Mouse (Mus musculus) liver, postnatal 0 days (tissue): ENCODE measurements around the gene Commd7. TPM values are rescaled to one million over a fixed set of nuclear protein-coding genes. Genes with fewer than 3 reads are reported as not detected.

Source experiments
- ATAC-seq: fragments of 200-750 bp; cut with Nextera tagmentation; 2 replicates; pipeline ENCODE4 v1.8.0; 2017; ENCODE audit warnings: mild to moderate bottlenecking, moderate library complexity
- DNase-seq: peaks from one replicate; pipeline ENCODE4 v3.0.0-alpha.2; 2016
- H3K27ac ChIP-seq: fragments of 300-500 bp; sonication (generic); 2 replicates; pipeline ENCODE4 v1.5.1; 2014; ENCODE audit warnings: antibody characterized with exemption, moderate library complexity, mild to moderate bottlenecking, low read depth
- H3K27me3 ChIP-seq: fragments of 300-500 bp; sonication (generic); 2 replicates; pipeline ENCODE4 v1.6.1; 2014; ENCODE audit warnings: low read length, control low read depth, mixed read lengths; ENCODE audit not compliant: insufficient read depth
- H3K36me3 ChIP-seq: fragments of 300-500 bp; sonication (generic); replicated peaks from 2 replicates; pipeline ENCODE4 v1.6.1; 2014; ENCODE audit warnings: mild to moderate bottlenecking, control low read depth, low read length, moderate library complexity, mixed read lengths; ENCODE audit not compliant: insufficient read depth
- H3K4me1 ChIP-seq: fragments of 300-500 bp; sonication (generic); 2 replicates; pipeline ENCODE4 v1.6.1; 2014; ENCODE audit warnings: antibody characterized with exemption, mild to moderate bottlenecking, control low read depth; ENCODE audit not compliant: insufficient read depth
- H3K4me2 ChIP-seq: fragments of 300-500 bp; sonication (generic); 2 replicates; pipeline ENCODE4 v1.6.1; 2014; ENCODE audit warnings: low read depth, mild to moderate bottlenecking, low read length, moderate library complexity, mixed read lengths
- H3K4me3 ChIP-seq: fragments of 300-500 bp; sonication (generic); 2 replicates; pipeline ENCODE4 v1.5.1; 2014; ENCODE audit warnings: low read depth, low read length
- H3K9ac ChIP-seq: fragments of 300-500 bp; sonication (generic); replicated peaks from 2 replicates; pipeline ENCODE4 v1.6.1; 2014; ENCODE audit warnings: mild to moderate bottlenecking, moderate library complexity
- H3K9me3 ChIP-seq: fragments of 300-500 bp; sonication (generic); 2 replicates; pipeline ENCODE4 v1.6.1; 2016; ENCODE audit warnings: mild to moderate bottlenecking, control low read depth, low read length, mixed read lengths
- CTCF ChIP-seq: sonication (generic); IDR thresholded peaks from 2 replicates; pipeline ENCODE4 v1.5.1; 2016; ENCODE audit warnings: antibody characterized with exemption, low read depth
- EP300 ChIP-seq: IDR thresholded peaks from 2 replicates; pipeline ENCODE4 v1.6.1; 2016; ENCODE audit warnings: antibody characterized with exemption, low read depth, mild to moderate bottlenecking
- WGBS: fragments of 180-500 bp; shearing (Covaris S2); extraction: QIAGEN DNeasy Blood & Tissue Kit; methylation state at CpG from one replicate; pipeline ENCODE4 v1.1.7; 2014; ENCODE audit not compliant: insufficient replicate concordance; 5-methylcytosine and 5-hydroxymethylcytosine counted together
- polyA plus RNA-seq: library from polyadenylated mRNA; unstranded; fragments of >200 nt; fragmentation: Nextera tagmentation; extraction: Ambion mirVana; gene quantifications from 2 replicates; pipeline ENCODE4 v1.2.1, GENCODE M21; 2015

Gene Commd7
- polyA plus RNA-seq, 1 experiment from 2014 or later, result 32.9 TPM

- WGBS, result 85% methylated on average over 3 of the region's 3 CpGs
- peaks cover 20% of the 10 kb centered on the region for H3K4me1 ChIP-seq
Measured at GRCm38 (mm10) chr2:153580042-153580441, 52.5 kb downstream of the Commd7 start.

GRCm38 (mm10) chr2:153577122-153577521 lies 55.5 kb downstream of the Commd7 start:
- H3K4me2 ChIP-seq, result no peak overlapping the region
- H3K27me3 ChIP-seq, result no peaks in the 10 kb centered on the region
- no peaks in the 10 kb centered on the region for H3K9me3 ChIP-seq
- WGBS, result 54% methylated on average over 4 of the region's 4 CpGs
- H3K4me1 ChIP-seq, result peaks cover 4% of the 10 kb centered on the region; the same call in 1 of the 2 replicates
- no peak overlapping the region for H3K27ac ChIP-seq
- ATAC-seq (peak; percentile 69), DNase-seq (no peak)
- no peak overlapping the region for H3K4me3 ChIP-seq
- H3K36me3 ChIP-seq, result no peaks in the 10 kb centered on the region
- no peak overlapping the region for H3K9ac ChIP-seq
- TF ChIP-seq EP300 (no peak), CTCF (no peak)

More at GRCm38 (mm10) chr2:153580042-153580441, 52.5 kb downstream of the Commd7 start:
- no peak overlapping the region for H3K27ac ChIP-seq
- DNase-seq, result no peak
- H3K9ac ChIP-seq, result no peak overlapping the region
- no peak overlapping the region for H3K4me2 ChIP-seq
- H3K4me3 ChIP-seq, result no peak overlapping the region
- no peaks in the 10 kb centered on the region for H3K9me3 ChIP-seq
- no peak for ATAC-seq
- no peaks in the 10 kb centered on the region for H3K27me3 ChIP-seq
- H3K36me3 ChIP-seq, result no peaks in the 10 kb centered on the region
- TF ChIP-seq CTCF (no peak), EP300 (no peak)

GRCm38 (mm10) chr2:153576150-153576549 lies 56.4 kb downstream of the Commd7 start:
- H3K9me3 ChIP-seq, result no peaks in the 10 kb centered on the region
- 49% methylated on average over 3 of the region's 3 CpGs for WGBS
- H3K27me3 ChIP-seq, result no peaks in the 10 kb centered on the region
- peaks cover 3% of the 10 kb centered on the region; the same call in 1 of the 2 replicates for H3K4me1 ChIP-seq
- TF ChIP-seq CTCF (no peak), EP300 (no peak)
- no peak overlapping the region for H3K4me3 ChIP-seq
- no peak for DNase-seq
- no peak overlapping the region for H3K9ac ChIP-seq
- H3K27ac ChIP-seq, result no peak overlapping the region
- no peak overlapping the region for H3K4me2 ChIP-seq
- H3K36me3 ChIP-seq, result no peaks in the 10 kb centered on the region
- ATAC-seq, result peak; percentile 53

- TF ChIP-seq CTCF, result no peak
- DNase-seq (no peak), ATAC-seq (no peak)
- Histone ChIP-seq H3K4me1 (no peaks in the 10 kb centered on the region; the same call in 1 of the 2 replicates), H3K27me3 (no peaks in the 10 kb centered on the region), H3K27ac (no peak overlapping the region), H3K4me2 (no peak overlapping the region), H3K4me3 (no peak overlapping the region), H3K9ac (no peak overlapping the region), H3K36me3 (no peaks in the 10 kb centered on the region), H3K9me3 (no peaks in the 10 kb centered on the region)
- 73% methylated on average over 6 of the region's 6 CpGs for WGBS
Measured at GRCm38 (mm10) chr2:153575554-153575953, 57.0 kb downstream of the Commd7 start.

DNA sequence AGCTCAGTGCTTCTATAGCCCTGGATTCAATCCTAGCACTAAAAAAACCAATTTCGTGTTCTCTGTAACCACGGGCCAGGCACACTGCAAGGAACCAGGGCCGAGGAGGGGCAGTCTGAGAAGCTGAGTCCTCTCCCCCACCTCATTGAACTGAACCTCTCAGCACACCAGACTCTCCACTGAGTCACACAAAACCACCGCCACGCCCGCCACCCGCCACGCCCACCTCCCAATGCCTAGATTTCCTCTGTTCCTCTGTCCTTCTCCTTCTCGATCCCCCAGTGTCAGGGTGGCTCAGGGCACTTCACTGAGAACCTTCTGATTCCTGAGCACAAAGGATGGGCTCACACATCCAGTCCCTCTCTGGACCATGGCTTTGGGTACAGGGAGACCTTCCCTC lies 59.5 kb downstream of the Commd7 start:
- H3K9me3 ChIP-seq, result no peaks in the 10 kb centered on the region
- H3K27me3 ChIP-seq, result no peaks in the 10 kb centered on the region
- 69% methylated on average over 9 of the region's 9 CpGs for WGBS
- no peak overlapping the region for H3K27ac ChIP-seq
- H3K36me3 ChIP-seq, result no peaks in the 10 kb centered on the region
- H3K9ac ChIP-seq, result no peak overlapping the region
- H3K4me3 ChIP-seq, result no peak overlapping the region
- ATAC-seq, result no peak
- peaks cover 6% of the 10 kb centered on the region for H3K4me1 ChIP-seq
- H3K4me2 ChIP-seq, result no peak overlapping the region
- DNase-seq, result no peak
- TF ChIP-seq CTCF, result no peak
- no peak for TF ChIP-seq EP300

DNA sequence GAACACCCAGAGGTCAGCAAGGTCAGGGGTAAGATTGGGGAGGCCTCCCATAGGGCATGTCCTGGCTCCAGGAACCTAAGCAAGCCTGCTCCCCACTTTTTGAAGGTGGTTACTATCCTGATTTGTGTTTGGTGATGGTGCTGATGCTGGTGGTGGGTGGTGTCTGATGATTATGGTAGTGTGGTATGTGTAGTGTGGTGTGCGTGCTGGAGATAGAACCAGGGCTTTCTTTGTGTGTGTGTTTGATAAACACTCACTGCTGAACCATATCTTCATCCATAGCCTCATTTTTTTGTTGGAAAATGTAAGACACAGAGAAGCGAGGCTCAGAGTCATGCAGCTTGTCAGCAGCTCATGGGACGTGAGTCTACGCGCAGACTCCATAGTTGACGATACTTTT lies 64.0 kb downstream of the Commd7 start:
- no peaks in the 10 kb centered on the region for H3K27me3 ChIP-seq
- DNase-seq (no peak), ATAC-seq (peak; percentile 72)
- H3K9me3 ChIP-seq, result no peaks in the 10 kb centered on the region
- 63% methylated on average over 6 of the region's 6 CpGs for WGBS
- H3K4me2 ChIP-seq, result peak overlapping the region; percentile 29; the same call in 1 of the 2 replicates
- H3K36me3 ChIP-seq, result no peaks in the 10 kb centered on the region
- no peak overlapping the region; the same call in 1 of the 2 replicates for H3K9ac ChIP-seq
- H3K4me1 ChIP-seq, result peaks cover 7% of the 10 kb centered on the region
- TF ChIP-seq EP300 (peak; percentile 92), CTCF (no peak)
- 0 out of 2 replicates have a peak overlapping the region, but pooled peaks have one; percentile 12 for H3K27ac ChIP-seq
- no peak overlapping the region for H3K4me3 ChIP-seq

GRCm38 (mm10) chr2:153568013-153568412 lies 64.6 kb downstream of the Commd7 start:
- Histone ChIP-seq H3K4me1 (peaks cover 7% of the 10 kb centered on the region), H3K9me3 (no peaks in the 10 kb centered on the region), H3K27ac (no peak overlapping the region), H3K4me3 (no peak overlapping the region), H3K36me3 (no peaks in the 10 kb centered on the region), H3K27me3 (no peaks in the 10 kb centered on the region), H3K9ac (no peak overlapping the region; the same call in 1 of the 2 replicates), H3K4me2 (no peak overlapping the region)
- ATAC-seq (no peak), DNase-seq (no peak)
- 38% methylated on average over 4 of the region's 4 CpGs for WGBS
- TF ChIP-seq EP300, result no peak
- TF ChIP-seq CTCF, result no peak

Other genes with a start within 250 kb of the Commd7 start
- gene 4930404H24Rik, start 140.0 kb downstream of the Commd7 start, polyA plus RNA-seq, result not detected in 2 replicates
- gene Nol4l, start 102.8 kb downstream of the Commd7 start, polyA plus RNA-seq, result 1.7 and 1.9 TPM in 2 replicates
- 4.8 and 5.3 TPM in 2 replicates for gene Dnmt3b, start 16.7 kb upstream of the Commd7 start, polyA plus RNA-seq
- 0.19 and 0.46 TPM in 2 replicates for gene Dnmt3c, start 63.9 kb upstream of the Commd7 start, polyA plus RNA-seq
- gene Mapre1, start 108.5 kb upstream of the Commd7 start, polyA plus RNA-seq, result 79.0 and 79.2 TPM in 2 replicates
- gene Efcab8, start 147.2 kb upstream of the Commd7 start, polyA plus RNA-seq, result 0.04 TPM in 1 of 2 replicates, not detected in the other
- gene Sun5, start 238.3 kb upstream of the Commd7 start, polyA plus RNA-seq, result not detected in 2 replicates
- gene Bpifb2, start 242.3 kb upstream of the Commd7 start, polyA plus RNA-seq, result not detected in 2 replicates